Mouse (Mus musculus) heart, embryonic 13.5 days (tissue): ENCODE data around the gene Zfp1. TPM values are rescaled to one million over a fixed set of nuclear protein-coding genes. Genes with fewer than 3 reads are reported as not detected.
"Not testable (repeated sequence)": the region's sequence is repeated elsewhere in the genome, so short reads cannot be mapped to it uniquely, and the experiment has no call there.

Experiments used
- ATAC-seq: fragments of 200-750 bp; cut with Nextera tagmentation; 2 replicates; pipeline ENCODE4 v1.8.0; 2017; ENCODE audit warnings: moderate TSS enrichment; ENCODE audit not compliant: insufficient number of reproducible peaks, low FRiP score, low TSS enrichment; ENCODE audit errors: extremely low read depth
- H3K27ac ChIP-seq: fragments of 300-500 bp; sonication (generic); replicated peaks from 2 replicates; pipeline ENCODE4 v1.5.1; 2015; ENCODE audit warnings: moderate library complexity, mild to moderate bottlenecking, inconsistent platforms
- H3K27me3 ChIP-seq: fragments of 300-500 bp; sonication (generic); replicated peaks from 2 replicates; pipeline ENCODE4 v1.6.1; 2015; ENCODE audit warnings: mild to moderate bottlenecking, inconsistent platforms
- H3K36me3 ChIP-seq: fragments of 300-500 bp; sonication (generic); 2 replicates; pipeline ENCODE4 v1.6.1; 2015; ENCODE audit warnings: mild to moderate bottlenecking, inconsistent platforms
- H3K4me1 ChIP-seq: fragments of 300-500 bp; sonication (generic); 2 replicates; pipeline ENCODE4 v1.6.1; 2015; ENCODE audit warnings: inconsistent platforms
- H3K4me2 ChIP-seq: fragments of 300-500 bp; sonication (generic); 2 replicates; pipeline ENCODE4 v1.6.1; 2015; ENCODE audit warnings: inconsistent platforms, mild to moderate bottlenecking, moderate library complexity
- H3K4me3 ChIP-seq: fragments of 300-500 bp; sonication (generic); 2 replicates; pipeline ENCODE4 v1.5.1; 2015; ENCODE audit warnings: moderate library complexity, mild to moderate bottlenecking, inconsistent platforms
- H3K9ac ChIP-seq: fragments of 300-500 bp; sonication (generic); 2 replicates; pipeline ENCODE4 v1.6.1; 2015; ENCODE audit warnings: inconsistent platforms, mild to moderate bottlenecking, moderate library complexity
- H3K9me3 ChIP-seq: fragments of 300-500 bp; sonication (generic); 2 replicates; pipeline ENCODE4 v1.6.1; 2016; ENCODE audit warnings: inconsistent platforms
- WGBS: fragments of 180-500 bp; shearing (Covaris S2); methylation state at CpG from one replicate; pipeline ENCODE4 v1.1.7; 2015; ENCODE audit warnings: mixed read lengths; 5-methylcytosine and 5-hydroxymethylcytosine counted together
- polyA plus RNA-seq: library from polyadenylated mRNA; unstranded; fragments of >200 nt; fragmentation: Nextera tagmentation; extraction: Ambion mirVana; gene quantifications from 2 replicates; pipeline ENCODE4 v1.2.1, GENCODE M21; 2015

Gene Zfp1
- polyA plus RNA-seq, 1 experiment from 2014 or later: 12.9 TPM

GRCm38 (mm10) chr8:111644286-111645051 is 1.3 kb downstream of the Zfp1 start:
- WGBS: 64% methylated on average over 12 of the region's 12 CpGs
- Histone ChIP-seq H3K4me3 (peak overlapping the region; percentile 90), H3K27ac (peak overlapping the region; percentile 97), H3K4me2 (peak overlapping the region; percentile 83), H3K4me1 (peaks cover 24% of the 10 kb centered on the region), H3K9ac (peak overlapping the region; percentile 95)
- H3K36me3 ChIP-seq, H3K27me3 ChIP-seq, ATAC-seq, H3K9me3 ChIP-seq: not testable (repeated sequence)

DNA sequence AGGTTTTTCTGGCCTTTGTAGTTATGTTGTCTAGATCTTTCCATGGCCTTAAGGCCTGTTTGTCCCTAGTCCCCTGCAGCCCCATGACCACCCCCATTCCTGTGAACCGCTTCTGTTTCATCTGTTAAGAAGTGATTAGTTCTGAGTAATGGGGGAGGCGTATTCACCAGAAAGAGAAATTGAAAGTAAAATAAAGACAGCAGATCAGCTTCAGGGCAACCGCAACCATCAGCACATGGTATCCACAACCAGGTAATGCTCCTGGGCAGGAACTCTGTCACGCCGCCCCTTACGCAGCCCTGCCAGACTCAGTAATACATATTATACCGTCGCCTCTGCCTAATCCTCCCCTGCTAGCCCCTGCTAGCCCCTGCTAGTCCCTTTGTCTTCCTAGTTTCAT is 2.5 kb downstream of the Zfp1 start:
- H3K27ac ChIP-seq: no peak overlapping the region
- H3K4me1 ChIP-seq: peaks cover 24% of the 10 kb centered on the region
- ATAC-seq: no peak
- 89% methylated on average over 8 of the region's 8 CpGs for WGBS
- H3K4me2 ChIP-seq: no peak overlapping the region
- no peak overlapping the region for H3K9ac ChIP-seq
- H3K27me3 ChIP-seq: no peaks in the 10 kb centered on the region
- H3K4me3 ChIP-seq: no peak overlapping the region
- 0 out of 2 replicates have a peak, but pooled peaks cover 3% of the 10 kb centered on the region for H3K36me3 ChIP-seq
- H3K9me3 ChIP-seq: no peaks in the 10 kb centered on the region

- no peak for ATAC-seq
- Histone ChIP-seq H3K9me3 (no peaks in the 10 kb centered on the region), H3K4me3 (no peak overlapping the region), H3K36me3 (0 out of 2 replicates have a peak, but pooled peaks cover 3% of the 10 kb centered on the region), H3K27me3 (no peaks in the 10 kb centered on the region), H3K4me1 (peaks cover 16% of the 10 kb centered on the region), H3K9ac (no peak overlapping the region), H3K4me2 (no peak overlapping the region), H3K27ac (no peak overlapping the region)
- WGBS: 68% methylated on average over 2 of the region's 2 CpGs
These were observed 5.6 kb downstream of the Zfp1 start for GRCm38 (mm10) chr8:111648834-111649233.

DNA sequence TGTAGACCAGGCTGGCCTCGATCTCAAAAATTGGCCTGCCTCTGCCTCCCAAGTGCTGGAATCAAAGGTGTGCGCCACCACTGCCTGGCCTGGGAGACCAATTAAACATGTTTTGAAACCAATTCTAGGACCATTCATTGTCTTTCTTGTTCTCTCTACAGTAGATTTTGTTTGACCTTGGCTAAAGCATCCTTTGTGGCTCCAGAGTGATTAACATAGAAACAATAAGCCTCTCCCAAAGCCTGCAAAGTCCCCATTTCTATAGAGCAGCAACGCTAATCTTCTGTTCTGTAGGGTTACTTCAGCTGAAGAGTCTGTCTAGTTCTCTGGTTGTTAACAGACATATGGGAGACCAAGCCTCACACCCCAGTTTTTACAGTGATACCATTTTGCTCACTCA is 7.5 kb downstream of the Zfp1 start:
- Histone ChIP-seq H3K4me2 (no peak overlapping the region), H3K27ac (no peak overlapping the region), H3K27me3 (no peaks in the 10 kb centered on the region), H3K36me3 (0 out of 2 replicates have a peak, but pooled peaks cover 3% of the 10 kb centered on the region), H3K4me1 (peaks cover 10% of the 10 kb centered on the region), H3K9me3 (no peaks in the 10 kb centered on the region), H3K4me3 (no peak overlapping the region), H3K9ac (no peak overlapping the region)
- WGBS: 93% methylated on average over 3 of the region's 3 CpGs
- no peak for ATAC-seq

GRCm38 (mm10) chr8:111653524-111653923 is 10.3 kb downstream of the Zfp1 start:
- no peak for ATAC-seq
- peaks cover 22% of the 10 kb centered on the region for H3K4me1 ChIP-seq
- 90% methylated on average over 2 of the region's 2 CpGs for WGBS

DNA sequence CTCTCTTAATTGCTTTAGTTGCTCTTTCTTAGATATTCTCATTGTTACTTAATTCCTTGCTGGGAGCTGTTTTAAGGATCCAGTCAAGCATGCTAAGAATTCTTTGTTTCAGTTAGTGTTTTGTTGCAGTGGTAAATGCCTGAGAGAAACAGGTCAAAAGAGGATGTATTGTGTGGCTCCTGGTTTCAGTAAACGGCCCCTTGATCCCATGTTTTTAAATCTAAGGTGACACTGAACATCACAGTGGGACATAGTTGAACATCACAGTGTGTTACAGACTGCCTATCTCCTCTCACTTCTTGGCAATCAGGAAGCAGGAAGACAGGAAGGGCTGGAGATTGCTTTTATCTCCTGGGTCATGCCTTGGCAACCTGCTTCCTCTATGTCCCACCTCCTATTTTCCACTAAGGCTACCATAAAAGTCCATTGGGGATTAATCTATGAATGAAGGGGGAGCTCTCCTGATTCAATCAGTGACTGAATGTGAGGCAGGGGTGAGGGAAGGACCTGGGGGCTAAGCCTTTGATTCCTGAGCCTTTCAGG is 14.2 kb downstream of the Zfp1 start:
- Histone ChIP-seq H3K27me3 (no peaks in the 10 kb centered on the region), H3K4me1 (peaks cover 28% of the 10 kb centered on the region), H3K4me2 (no peak overlapping the region), H3K9me3 (no peaks in the 10 kb centered on the region), H3K9ac (no peak overlapping the region), H3K4me3 (no peak overlapping the region), H3K27ac (peak overlapping the region; percentile 74), H3K36me3 (peaks cover 18% of the 10 kb centered on the region)
- 43% methylated on average over 1 of the region's 1 CpGs for WGBS
- ATAC-seq: no peak

More at GRCm38 (mm10) chr8:111653524-111653923, 10.3 kb downstream of the Zfp1 start:
- Histone ChIP-seq H3K27ac (no peak overlapping the region), H3K9me3 (no peaks in the 10 kb centered on the region), H3K4me2 (no peak overlapping the region), H3K4me3 (no peak overlapping the region), H3K27me3 (no peaks in the 10 kb centered on the region), H3K36me3 (no peaks in the 10 kb centered on the region), H3K9ac (no peak overlapping the region)

DNA sequence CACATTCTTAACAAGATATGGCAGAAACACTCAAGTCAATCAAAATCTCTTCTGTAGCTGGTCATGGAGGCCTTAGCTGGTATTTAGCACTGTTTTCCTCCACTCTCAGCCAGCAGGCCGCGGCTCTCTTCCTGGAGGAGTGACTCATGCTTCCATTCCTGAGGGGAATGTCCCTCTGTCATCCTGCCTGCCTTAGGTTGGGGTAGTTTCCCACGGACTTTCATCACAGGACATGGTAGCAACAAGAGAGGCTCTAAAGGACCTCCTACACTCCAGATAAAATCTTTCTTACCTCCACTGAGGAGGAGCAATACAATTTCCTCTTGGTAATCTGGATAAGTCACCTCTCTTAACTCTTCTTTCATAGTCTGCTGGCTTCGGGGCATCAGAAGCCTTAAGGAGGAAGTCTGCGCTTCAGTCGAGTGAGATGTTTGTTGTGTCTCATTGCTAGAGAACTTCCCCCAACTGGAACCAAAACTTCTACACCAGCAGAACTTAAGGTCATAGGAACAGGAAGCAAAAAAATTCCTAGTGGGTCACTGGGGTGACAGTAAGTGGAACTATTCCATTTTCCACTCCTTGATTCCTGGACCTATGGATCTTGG is 15.7 kb downstream of the Zfp1 start:
- Histone ChIP-seq H3K9me3 (no peaks in the 10 kb centered on the region), H3K27me3 (no peaks in the 10 kb centered on the region), H3K9ac (no peak overlapping the region), H3K27ac (peak overlapping the region; percentile 74), H3K36me3 (peaks cover 18% of the 10 kb centered on the region), H3K4me2 (no peak overlapping the region), H3K4me1 (peaks cover 28% of the 10 kb centered on the region), H3K4me3 (no peak overlapping the region)
- ATAC-seq: no peak
- WGBS: 40% methylated on average over 6 of the region's 6 CpGs

- Histone ChIP-seq H3K9me3 (no peaks in the 10 kb centered on the region), H3K27ac (no peak overlapping the region), H3K36me3 (peaks cover 36% of the 10 kb centered on the region), H3K4me2 (no peak overlapping the region), H3K4me1 (peaks cover 25% of the 10 kb centered on the region), H3K9ac (no peak overlapping the region), H3K4me3 (no peak overlapping the region), H3K27me3 (no peaks in the 10 kb centered on the region)
- 87% methylated on average over 3 of the region's 3 CpGs for whole genome bisulfite sequencing
- no peak for ATAC-seq
These were observed 19.3 kb downstream of the Zfp1 start for GRCm38 (mm10) chr8:111662473-111662872.

DNA sequence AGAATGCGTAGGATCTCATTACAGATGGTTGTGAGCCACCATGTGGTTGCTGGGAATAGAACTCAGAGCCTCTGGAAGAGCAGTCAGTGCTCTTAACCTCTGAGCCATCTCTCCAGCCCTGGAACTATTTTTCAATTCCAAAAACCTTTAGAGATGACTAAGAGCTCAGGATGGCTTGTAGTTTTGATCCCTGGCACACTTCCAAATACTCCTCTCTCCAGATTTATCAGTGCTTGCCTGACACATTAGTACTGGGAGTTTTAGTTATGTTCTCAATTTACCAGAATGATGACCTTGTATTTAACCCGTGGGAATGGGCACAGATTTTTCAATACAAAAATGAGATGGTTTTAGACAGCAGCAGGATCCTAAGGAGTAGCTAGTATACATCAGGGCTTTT is 23.6 kb downstream of the Zfp1 start:
- Histone ChIP-seq H3K9me3 (peaks cover 9% of the 10 kb centered on the region; the same call in 1 of the 2 replicates), H3K27ac (no peak overlapping the region), H3K4me3 (no peak overlapping the region), H3K27me3 (no peaks in the 10 kb centered on the region), H3K9ac (no peak overlapping the region), H3K36me3 (peaks cover 59% of the 10 kb centered on the region), H3K4me2 (no peak overlapping the region), H3K4me1 (0 out of 2 replicates have a peak, but pooled peaks cover 3% of the 10 kb centered on the region)
- ATAC-seq: no peak
- WGBS: 79% methylated on average over 2 of the region's 2 CpGs

DNA sequence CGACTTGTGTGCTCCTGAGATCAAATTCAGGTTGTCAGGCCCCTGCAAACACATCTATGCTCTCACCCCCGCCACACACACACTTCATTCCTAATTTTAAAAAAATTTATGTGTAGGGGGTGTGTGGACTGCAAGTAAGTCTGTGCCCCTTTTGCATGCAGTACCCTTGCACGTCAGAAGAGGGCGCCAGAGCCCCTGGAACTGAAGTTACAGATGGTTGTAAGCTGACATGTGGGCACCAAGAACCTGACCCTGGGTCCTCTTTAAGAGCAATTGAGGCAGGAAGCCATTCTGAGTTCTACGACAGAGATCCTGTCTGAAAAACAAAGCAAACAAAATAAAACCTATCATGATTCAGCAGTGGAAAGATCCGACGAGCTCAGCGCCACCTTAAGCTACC is 33.0 kb downstream of the Zfp1 start:
- no peak for ATAC-seq
- WGBS: 71% methylated on average over 8 of the region's 8 CpGs
- H3K4me3 ChIP-seq: no peak overlapping the region
- H3K9me3 ChIP-seq: no peaks in the 10 kb centered on the region
- H3K36me3 ChIP-seq: peaks cover 9% of the 10 kb centered on the region
- H3K4me2 ChIP-seq: no peak overlapping the region
- H3K27me3 ChIP-seq: no peaks in the 10 kb centered on the region
- no peaks in the 10 kb centered on the region for H3K4me1 ChIP-seq
- no peak overlapping the region for H3K27ac ChIP-seq
- no peak overlapping the region for H3K9ac ChIP-seq

- WGBS: 20% methylated on average over 3 of the region's 3 CpGs
- H3K27ac ChIP-seq: no peak overlapping the region
- no peak overlapping the region for H3K4me3 ChIP-seq
- no peak overlapping the region for H3K9ac ChIP-seq
- H3K4me1 ChIP-seq: no peaks in the 10 kb centered on the region
- H3K27me3 ChIP-seq: no peaks in the 10 kb centered on the region
- ATAC-seq: no peak
- H3K9me3 ChIP-seq: no peaks in the 10 kb centered on the region
- no peak overlapping the region for H3K4me2 ChIP-seq
- no peaks in the 10 kb centered on the region for H3K36me3 ChIP-seq
These were observed 34.9 kb downstream of the Zfp1 start for GRCm38 (mm10) chr8:111678111-111678510.
